8 mouse cellular contexts compared by ENCODE assay signal in genomic region chr13:37513206-37513904, GRCm38 (mm10).
DNase-seq lines count a peak whose midpoint lies in the region; ATAC-seq and TF ChIP-seq lines count a peak whose summit lies in the region.

No protein-coding gene starts in this region.

- ATAC-seq in embryonic facial prominence, embryonic 11.5 days (replicated peaks; ENCODE audit: insufficient number of reproducible peaks, low FRiP score, low TSS enrichment, low read depth) = no peak
- ATAC-seq in hindbrain, embryonic 14.5 days (ENCODE audit: low FRiP score) = no peak
- ATAC-seq in midbrain, embryonic 14.5 days (ENCODE audit: low FRiP score, low TSS enrichment) = no peak

- no peak overlapping the region for H3K4me2 ChIP-seq in embryonic facial prominence, embryonic 11.5 days (ENCODE audit: low read depth, low read length)
- H3K4me2 ChIP-seq in hindbrain, embryonic 14.5 days (replicated peaks) = peak overlapping the region; percentile 43
- peak overlapping the region; percentile 45 for H3K4me2 ChIP-seq in midbrain, embryonic 14.5 days (ENCODE audit: low read length)

- H3K9me3 ChIP-seq in embryonic facial prominence, embryonic 11.5 days (replicated peaks; ENCODE audit: control insufficient read depth, low read length) = no peaks in the 10 kb centered on the region
- H3K9me3 ChIP-seq in hindbrain, embryonic 14.5 days (ENCODE audit: control insufficient read depth, low read length) = no peaks in the 10 kb centered on the region
- H3K9me3 ChIP-seq in midbrain, embryonic 14.5 days (ENCODE audit: control insufficient read depth, low read length) = no peaks in the 10 kb centered on the region

- no peak for TF ChIP-seq CTCF in kidney, adult 2 months (conservative IDR thresholded peaks at IDR 0.05; ENCODE audit: insufficient read depth, insufficient read length, low read depth, low read length)

- peak overlapping the region; percentile 44 for H3K9ac ChIP-seq in embryonic facial prominence, embryonic 11.5 days (replicated peaks; ENCODE audit: low read length)
- peak overlapping the region; percentile 52 for H3K9ac ChIP-seq in hindbrain, embryonic 14.5 days
- H3K9ac ChIP-seq in midbrain, embryonic 14.5 days (replicated peaks; ENCODE audit: low read length) = no peak overlapping the region

- no peaks in the 10 kb centered on the region for H3K27me3 ChIP-seq in kidney, adult 2 months (replicated peaks; ENCODE audit: control insufficient read depth, insufficient read depth, low read length)
- no peaks in the 10 kb centered on the region for H3K27me3 ChIP-seq in embryonic facial prominence, embryonic 11.5 days (ENCODE audit: control insufficient read depth, insufficient read depth, low read length)
- no peaks in the 10 kb centered on the region for H3K27me3 ChIP-seq in hindbrain, embryonic 14.5 days (ENCODE audit: control insufficient read depth, insufficient read depth, low read length)
- 0 out of 2 replicates have a peak, but pooled peaks cover 4% of the 10 kb centered on the region for H3K27me3 ChIP-seq in midbrain, embryonic 14.5 days (ENCODE audit: control insufficient read depth, insufficient read depth, low read length)

- TF ChIP-seq POLR2A in kidney, adult 2 months (IDR thresholded peaks at IDR 0.05; ENCODE audit: low read depth, low read length) = no peak

- H3K4me1 ChIP-seq in kidney, adult 2 months (ENCODE audit: control insufficient read depth, insufficient read depth, low read length) = peaks cover 24% of the 10 kb centered on the region
- peaks cover 10% of the 10 kb centered on the region for H3K4me1 ChIP-seq in embryonic facial prominence, embryonic 11.5 days (ENCODE audit: control insufficient read depth, insufficient read depth, low read length)
- H3K4me1 ChIP-seq in hindbrain, embryonic 14.5 days (replicated peaks; ENCODE audit: control insufficient read depth, insufficient read depth, low read length) = peaks cover 19% of the 10 kb centered on the region
- H3K4me1 ChIP-seq in midbrain, embryonic 14.5 days (ENCODE audit: control insufficient read depth, insufficient read depth, low read length) = peaks cover 28% of the 10 kb centered on the region

- no peak overlapping the region for H3K4me3 ChIP-seq in kidney, adult 2 months (ENCODE audit: insufficient read depth, low read depth, low read length)
- no peak overlapping the region for H3K4me3 ChIP-seq in embryonic facial prominence, embryonic 11.5 days (ENCODE audit: low read depth, low read length)
- no peak overlapping the region for H3K4me3 ChIP-seq in hindbrain, embryonic 14.5 days (replicated peaks; ENCODE audit: low read length)
- no peak overlapping the region for H3K4me3 ChIP-seq in midbrain, embryonic 14.5 days (replicated peaks; ENCODE audit: low read depth, low read length)

- H3K27ac ChIP-seq in kidney, adult 2 months (ENCODE audit: insufficient read depth, low read depth, low read length) = peak overlapping the region; percentile 81
- H3K27ac ChIP-seq in embryonic facial prominence, embryonic 11.5 days (replicated peaks; ENCODE audit: low read depth, low read length) = peak overlapping the region; percentile 63; the same call in 1 of the 2 replicates
- peak overlapping the region; percentile 86 for H3K27ac ChIP-seq in hindbrain, embryonic 14.5 days
- peak overlapping the region; percentile 71 for H3K27ac ChIP-seq in midbrain, embryonic 14.5 days (replicated peaks; ENCODE audit: low read depth, low read length)

- WGBS in kidney, adult 2 months = 53% methylated on average over 2 of the region's 2 CpGs
- WGBS in embryonic facial prominence, embryonic 11.5 days = 37% methylated on average over 2 of the region's 2 CpGs
- 22% methylated on average over 2 of the region's 2 CpGs for WGBS in hindbrain, embryonic 14.5 days
- WGBS in midbrain, embryonic 14.5 days = 17% methylated on average over 2 of the region's 2 CpGs

- peak; percentile 33 for DNase-seq in kidney, adult 2 months
- DNase-seq in kidney, adult 9 months = no peak
- no peak for DNase-seq in embryonic facial prominence, embryonic 11.5 days (ENCODE audit: low spot score)
- DNase-seq in hindbrain, embryonic 14.5 days (ENCODE audit: low spot score) = no peak
- no peak for DNase-seq in midbrain, embryonic 14.5 days
- no peak for DNase-seq in frontal cortex, postnatal 25 days (ENCODE audit: low spot score in 2 of 2)
- no peak for DNase-seq in adrenal gland, adult 2 months
- no peak for DNase-seq in cerebellum, postnatal 36 days

- no peaks in the 10 kb centered on the region for H3K36me3 ChIP-seq in kidney, adult 2 months (ENCODE audit: control insufficient read depth, insufficient read depth, low read length)
- H3K36me3 ChIP-seq in embryonic facial prominence, embryonic 11.5 days (replicated peaks; ENCODE audit: control insufficient read depth, insufficient read depth, low read depth, low read length) = no peaks in the 10 kb centered on the region
- H3K36me3 ChIP-seq in hindbrain, embryonic 14.5 days (replicated peaks; ENCODE audit: control insufficient read depth, insufficient read depth) = no peaks in the 10 kb centered on the region
- no peaks in the 10 kb centered on the region for H3K36me3 ChIP-seq in midbrain, embryonic 14.5 days (ENCODE audit: control insufficient read depth, insufficient read depth, low read length)
